Mouse (Mus musculus) stomach, embryonic 15.5 days (tissue): Measurements from ENCODE around the gene Gm15319. TPM values are rescaled to one million over a fixed set of nuclear protein-coding genes. Genes with fewer than 3 reads are reported as not detected.
"Not testable (repeated sequence)": the region's sequence is repeated elsewhere in the genome, so short reads cannot be mapped to it uniquely, and the experiment has no call there.

Source experiments
- ATAC-seq: fragments of 200-750 bp; cut with Nextera tagmentation; 2 replicates; pipeline ENCODE4 v1.8.0; 2017; ENCODE audit warnings: low read depth, moderate number of reproducible peaks, moderate TSS enrichment; ENCODE audit not compliant: insufficient read depth, low FRiP score
- H3K27ac ChIP-seq: fragments of 300-500 bp; sonication (generic); 2 replicates; pipeline ENCODE4 v1.5.1; 2015; ENCODE audit warnings: mild to moderate bottlenecking, inconsistent platforms
- H3K27me3 ChIP-seq: fragments of 300-500 bp; sonication (generic); replicated peaks from 2 replicates; pipeline ENCODE4 v1.6.1; 2015; ENCODE audit warnings: inconsistent platforms
- H3K36me3 ChIP-seq: fragments of 300-500 bp; sonication (generic); 2 replicates; pipeline ENCODE4 v1.6.1; 2015; ENCODE audit warnings: inconsistent platforms
- H3K4me1 ChIP-seq: fragments of 300-500 bp; sonication (generic); 2 replicates; pipeline ENCODE4 v1.6.1; 2015; ENCODE audit warnings: inconsistent platforms
- H3K4me2 ChIP-seq: fragments of 300-500 bp; sonication (generic); 2 replicates; pipeline ENCODE4 v1.6.1; 2015; ENCODE audit warnings: mild to moderate bottlenecking, inconsistent platforms
- H3K4me3 ChIP-seq: fragments of 300-500 bp; sonication (generic); replicated peaks from 2 replicates; pipeline ENCODE4 v1.5.1; 2015; ENCODE audit warnings: inconsistent platforms
- H3K9ac ChIP-seq: fragments of 300-500 bp; sonication (generic); 2 replicates; pipeline ENCODE4 v1.6.1; 2015; ENCODE audit warnings: inconsistent platforms
- H3K9me3 ChIP-seq: fragments of 300-500 bp; sonication (generic); 2 replicates; pipeline ENCODE4 v1.6.1; 2016; ENCODE audit warnings: inconsistent platforms
- WGBS: fragments of 180-500 bp; shearing (Covaris S2); methylation state at CpG from one replicate; pipeline ENCODE4 v1.1.7; 2015; 5-methylcytosine and 5-hydroxymethylcytosine counted together
- polyA plus RNA-seq: library from polyadenylated mRNA; unstranded; fragments of >200 nt; fragmentation: Nextera tagmentation; extraction: Ambion mirVana; gene quantifications from 2 replicates; pipeline ENCODE4 v1.2.1, GENCODE M21; 2015

Gm15319 gene
- polyA plus RNA-seq, 1 experiment from 2014 or later = 0.21 TPM

GRCm38 (mm10) chr8:20294826-20295225 is 68.2 kb downstream of the Gm15319 start:
- H3K4me3 ChIP-seq, H3K9ac ChIP-seq, H3K4me2 ChIP-seq, H3K27ac ChIP-seq, H3K4me1 ChIP-seq, H3K9me3 ChIP-seq, H3K36me3 ChIP-seq, H3K27me3 ChIP-seq, ATAC-seq: not testable (repeated sequence)
- 90% methylated on average over 4 of the region's 4 CpGs for WGBS

- not testable (repeated sequence) for H3K4me1 ChIP-seq, H3K9ac ChIP-seq, H3K27ac ChIP-seq, H3K4me3 ChIP-seq, H3K9me3 ChIP-seq, H3K27me3 ChIP-seq, H3K4me2 ChIP-seq, ATAC-seq, H3K36me3 ChIP-seq
Measured at GRCm38 (mm10) chr8:20293966-20294365, 69.0 kb downstream of the Gm15319 start.

GRCm38 (mm10) chr8:20290015-20290414 is 73.0 kb downstream of the Gm15319 start:
- not testable (repeated sequence) for H3K36me3 ChIP-seq, H3K4me3 ChIP-seq, H3K27ac ChIP-seq, H3K9ac ChIP-seq, ATAC-seq, H3K27me3 ChIP-seq, H3K4me1 ChIP-seq, H3K4me2 ChIP-seq, H3K9me3 ChIP-seq
- WGBS = 78% methylated on average over 5 of the region's 8 CpGs

DNA sequence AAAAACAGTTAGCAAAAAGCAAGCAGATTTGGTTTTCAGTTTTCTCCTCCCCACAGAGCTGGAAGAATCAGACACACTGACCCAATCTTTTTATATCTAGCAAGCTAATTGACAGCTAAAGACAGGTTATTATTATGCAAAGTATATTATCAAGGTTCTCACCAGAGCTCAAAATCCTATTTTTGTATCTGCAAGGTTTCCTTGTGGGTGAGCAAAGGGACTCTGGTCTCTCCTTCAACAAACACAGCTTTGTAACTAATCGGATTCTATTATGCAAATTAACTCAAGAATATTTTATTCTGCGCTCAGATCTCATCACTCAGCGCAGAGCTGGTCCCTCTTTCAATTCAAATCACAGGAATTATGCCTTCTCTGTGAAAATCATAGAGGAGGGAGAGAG is 74.1 kb downstream of the Gm15319 start:
- not testable (repeated sequence) for H3K9ac ChIP-seq, H3K4me2 ChIP-seq, ATAC-seq, H3K36me3 ChIP-seq, H3K27me3 ChIP-seq, H3K27ac ChIP-seq, H3K4me1 ChIP-seq, H3K4me3 ChIP-seq, H3K9me3 ChIP-seq
- 95% methylated on average over 3 of the region's 3 CpGs for WGBS

GRCm38 (mm10) chr8:20287706-20288105 is 75.3 kb downstream of the Gm15319 start:
- WGBS = 88% methylated on average over 3 of the region's 3 CpGs
- not testable (repeated sequence) for H3K9me3 ChIP-seq, H3K4me1 ChIP-seq, H3K36me3 ChIP-seq, H3K27me3 ChIP-seq, H3K4me3 ChIP-seq, H3K27ac ChIP-seq, H3K9ac ChIP-seq, ATAC-seq, H3K4me2 ChIP-seq
